Mouse (Mus musculus): ENCODE measurements around the gene Edrf1.
A peak's percentile ranks its signal among the peaks of the same experiment; 100 is the strongest.

DNA sequence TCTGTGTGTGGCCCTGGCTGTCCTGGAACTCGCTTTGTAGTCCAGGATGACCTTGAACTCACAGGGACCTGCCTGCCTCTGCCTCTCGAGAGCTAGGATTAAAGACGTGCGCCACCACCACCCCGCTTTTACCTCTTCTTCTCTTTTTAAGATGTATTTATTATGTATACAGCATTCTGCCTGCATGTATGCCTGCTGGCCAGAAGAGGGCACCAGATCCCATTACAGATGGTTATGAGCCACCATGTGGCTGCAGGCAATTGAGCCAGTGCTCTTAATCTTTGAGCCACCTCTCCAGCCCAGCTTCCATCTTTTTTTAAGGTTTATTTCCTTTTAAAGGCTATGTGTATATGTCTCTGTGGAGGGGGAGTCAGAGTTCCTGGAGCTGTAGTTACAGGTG is 46.8 kb downstream of the Edrf1 start:
- peak; percentile 57 for TF ChIP-seq CTCF (IDR thresholded peaks at IDR 0.05)
- TF ChIP-seq POLR2A (IDR thresholded peaks at IDR 0.05; ENCODE audit: insufficient read depth, low read depth, low read length) = no peak
